Mouse (Mus musculus): ENCODE results near the gene Eepd1. TPM values are rescaled to one million over a fixed set of nuclear protein-coding genes. Genes with fewer than 3 reads are reported as not detected.

The Eepd1 gene
- polyA plus RNA-seq, 1 experiment from 2014 or later: 8.4 TPM

GRCm38 (mm10) chr9:25489221-25489960, 8.0 kb downstream of the Eepd1 start:
- DNase-seq (no peak), ATAC-seq (ENCODE audit: insufficient read depth) (no peak)
- Histone ChIP-seq H3K4me1 (ENCODE audit: insufficient read depth) (0 out of 2 replicates have a peak, but pooled peaks cover 5% of the 10 kb centered on the region), H3K27me3 (ENCODE audit: insufficient read depth, low read length) (no peaks in the 10 kb centered on the region), H3K4me3 (ENCODE audit: low read depth, low read length) (no peak overlapping the region), H3K4me2 (no peak overlapping the region), H3K27ac (ENCODE audit: low read depth) (no peak overlapping the region), H3K9me3 (ENCODE audit: low read depth, low read length) (no peaks in the 10 kb centered on the region), H3K36me3 (ENCODE audit: insufficient read depth) (no peaks in the 10 kb centered on the region), H3K9ac (no peak overlapping the region)
- WGBS: 74% methylated on average over 7 of the region's 7 CpGs
- no peak for TF ChIP-seq CTCF (IDR thresholded peaks at IDR 0.05; ENCODE audit: low read depth)

DNA sequence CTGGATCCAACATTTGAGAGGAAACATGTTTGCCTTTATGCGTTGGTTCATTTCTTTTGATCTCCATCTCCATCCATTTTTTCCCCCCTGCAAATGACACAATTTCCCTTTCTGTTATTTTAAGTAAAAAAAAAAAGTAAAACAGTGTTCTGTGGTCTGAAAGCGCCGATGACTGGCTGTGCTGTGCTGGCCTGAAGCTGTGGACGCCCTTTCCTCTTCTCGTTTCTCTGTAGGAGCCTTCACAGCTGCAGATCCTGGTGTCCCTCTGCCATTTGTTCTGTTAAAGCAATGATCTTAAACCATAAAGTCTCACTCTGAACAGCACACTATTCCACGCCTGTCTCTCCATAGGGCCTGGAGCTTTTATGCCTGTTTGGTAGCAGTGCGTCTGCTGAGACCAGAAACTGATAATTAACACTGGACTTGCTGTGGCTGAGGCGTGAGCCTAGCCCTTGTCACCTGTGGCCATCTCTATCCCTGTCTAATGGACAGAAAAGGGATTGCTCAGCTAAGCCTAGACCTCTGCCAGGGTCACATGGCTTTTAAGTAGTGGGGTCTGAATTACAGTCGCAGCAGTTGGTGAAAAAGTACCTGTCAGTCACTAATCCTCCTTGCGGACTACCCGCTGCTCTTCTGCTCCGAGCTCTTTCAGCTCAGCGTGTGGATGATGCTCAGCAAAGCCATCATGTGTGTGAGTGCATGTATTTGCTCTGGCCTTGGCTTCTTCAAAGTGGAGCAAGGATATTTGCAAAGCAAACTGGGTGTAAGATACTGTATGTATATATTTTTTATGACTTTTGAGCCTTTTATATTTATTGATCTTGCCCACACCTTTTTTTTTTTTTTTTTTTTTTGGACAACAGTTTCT, 9.2 kb downstream of the Eepd1 start:
- DNase-seq (no peak), ATAC-seq (ENCODE audit: insufficient read depth) (no peak)
- Histone ChIP-seq H3K27ac (ENCODE audit: low read depth) (no peak overlapping the region), H3K36me3 (ENCODE audit: insufficient read depth) (no peaks in the 10 kb centered on the region), H3K9me3 (ENCODE audit: low read depth, low read length) (no peaks in the 10 kb centered on the region), H3K27me3 (ENCODE audit: insufficient read depth, low read length) (no peaks in the 10 kb centered on the region), H3K4me2 (no peak overlapping the region), H3K9ac (no peak overlapping the region), H3K4me3 (ENCODE audit: low read depth, low read length) (no peak overlapping the region), H3K4me1 (ENCODE audit: insufficient read depth) (0 out of 2 replicates have a peak, but pooled peaks cover 5% of the 10 kb centered on the region)
- 57% methylated on average over 13 of the region's 13 CpGs for WGBS
- no peak for TF ChIP-seq CTCF (IDR thresholded peaks at IDR 0.05; ENCODE audit: low read depth)

GRCm38 (mm10) chr9:25493918-25494317, 12.6 kb downstream of the Eepd1 start:
- Histone ChIP-seq H3K9ac (no peak overlapping the region), H3K9me3 (ENCODE audit: low read depth, low read length) (no peaks in the 10 kb centered on the region), H3K4me2 (no peak overlapping the region), H3K4me1 (ENCODE audit: insufficient read depth) (no peaks in the 10 kb centered on the region), H3K36me3 (ENCODE audit: insufficient read depth) (no peaks in the 10 kb centered on the region), H3K4me3 (ENCODE audit: low read depth, low read length) (no peak overlapping the region), H3K27me3 (ENCODE audit: insufficient read depth, low read length) (no peaks in the 10 kb centered on the region), H3K27ac (ENCODE audit: low read depth) (no peak overlapping the region)
- 70% methylated on average over 5 of the region's 5 CpGs for WGBS
- no peak for DNase-seq
- no peak for TF ChIP-seq CTCF (IDR thresholded peaks at IDR 0.05; ENCODE audit: low read depth)
- no peak for ATAC-seq (ENCODE audit: insufficient read depth)

DNA sequence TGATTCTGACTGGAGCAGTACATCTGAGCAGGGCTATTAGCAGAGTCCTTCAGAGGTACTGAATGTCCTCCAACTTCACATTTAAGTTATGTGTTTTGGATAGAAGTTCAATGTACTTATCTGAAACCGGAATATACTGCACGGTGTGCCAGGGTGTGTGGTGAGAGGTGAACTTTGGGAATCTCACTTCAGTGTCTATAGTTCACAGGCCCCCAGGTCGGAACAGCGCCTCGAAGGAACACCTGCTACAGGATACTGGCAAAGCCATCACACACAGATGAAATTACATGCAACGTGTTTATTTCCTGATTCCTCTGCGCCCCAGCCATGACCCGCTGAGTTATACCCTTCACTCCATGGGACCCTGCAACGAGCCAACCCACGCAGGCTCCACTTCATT, 14.3 kb downstream of the Eepd1 start:
- Histone ChIP-seq H3K36me3 (ENCODE audit: insufficient read depth) (no peaks in the 10 kb centered on the region), H3K4me2 (no peak overlapping the region), H3K4me3 (ENCODE audit: low read depth, low read length) (no peak overlapping the region), H3K9ac (no peak overlapping the region), H3K27ac (ENCODE audit: low read depth) (no peak overlapping the region), H3K27me3 (ENCODE audit: insufficient read depth, low read length) (no peaks in the 10 kb centered on the region), H3K4me1 (ENCODE audit: insufficient read depth) (no peaks in the 10 kb centered on the region), H3K9me3 (ENCODE audit: low read depth, low read length) (no peaks in the 10 kb centered on the region)
- WGBS: 86% methylated on average over 10 of the region's 10 CpGs
- no peak for DNase-seq
- ATAC-seq (ENCODE audit: insufficient read depth): no peak
- TF ChIP-seq CTCF (IDR thresholded peaks at IDR 0.05; ENCODE audit: low read depth): no peak

DNA sequence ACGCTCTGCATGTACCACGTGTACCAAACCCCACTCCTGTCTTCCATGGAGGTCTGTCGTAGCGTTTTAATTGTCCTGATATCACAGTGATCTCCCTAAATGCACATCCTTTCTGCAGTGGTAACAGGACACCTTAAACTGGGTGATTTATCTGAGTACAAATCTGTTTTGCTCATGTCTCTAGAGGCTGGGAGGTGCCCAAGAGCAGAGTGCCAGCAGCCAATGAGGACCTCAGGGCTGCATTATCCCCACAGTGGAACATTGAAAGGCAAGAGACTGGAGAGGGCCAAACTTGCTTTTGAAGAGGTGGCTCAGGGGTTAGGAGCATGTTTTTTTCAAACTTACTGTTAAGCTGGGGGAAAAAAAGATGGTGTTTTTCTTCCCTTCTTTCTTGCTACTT, 14.8 kb downstream of the Eepd1 start:
- Histone ChIP-seq H3K36me3 (ENCODE audit: insufficient read depth) (no peaks in the 10 kb centered on the region), H3K27me3 (ENCODE audit: insufficient read depth, low read length) (no peaks in the 10 kb centered on the region), H3K9me3 (ENCODE audit: low read depth, low read length) (no peaks in the 10 kb centered on the region), H3K4me2 (no peak overlapping the region), H3K27ac (ENCODE audit: low read depth) (no peak overlapping the region), H3K9ac (no peak overlapping the region), H3K4me1 (ENCODE audit: insufficient read depth) (no peaks in the 10 kb centered on the region), H3K4me3 (ENCODE audit: low read depth, low read length) (no peak overlapping the region)
- DNase-seq (no peak), ATAC-seq (ENCODE audit: insufficient read depth) (no peak)
- 79% methylated on average over 4 of the region's 4 CpGs for WGBS
- no peak for TF ChIP-seq CTCF (IDR thresholded peaks at IDR 0.05; ENCODE audit: low read depth)

- no peak for DNase-seq
- Histone ChIP-seq H3K9ac (no peak overlapping the region), H3K27ac (ENCODE audit: low read depth) (no peak overlapping the region), H3K4me1 (ENCODE audit: insufficient read depth) (no peaks in the 10 kb centered on the region), H3K36me3 (ENCODE audit: insufficient read depth) (no peaks in the 10 kb centered on the region), H3K27me3 (ENCODE audit: insufficient read depth, low read length) (no peaks in the 10 kb centered on the region), H3K4me3 (ENCODE audit: low read depth, low read length) (no peak overlapping the region), H3K4me2 (no peak overlapping the region), H3K9me3 (ENCODE audit: low read depth, low read length) (no peaks in the 10 kb centered on the region)
- ATAC-seq (ENCODE audit: insufficient read depth): no peak
- no peak for TF ChIP-seq CTCF (IDR thresholded peaks at IDR 0.05; ENCODE audit: low read depth)
- WGBS: 89% methylated on average over 2 of the region's 2 CpGs
Observed at GRCm38 (mm10) chr9:25496703-25497102, 15.4 kb downstream of the Eepd1 start.

- no peaks in the 10 kb centered on the region for H3K36me3 ChIP-seq (ENCODE audit: insufficient read depth)
- H3K4me3 ChIP-seq (ENCODE audit: low read depth, low read length): no peak overlapping the region
- H3K9me3 ChIP-seq (ENCODE audit: low read depth, low read length): no peaks in the 10 kb centered on the region
- no peak for TF ChIP-seq CTCF (IDR thresholded peaks at IDR 0.05; ENCODE audit: low read depth)
- no peaks in the 10 kb centered on the region for H3K4me1 ChIP-seq (ENCODE audit: insufficient read depth)
- H3K27ac ChIP-seq (ENCODE audit: low read depth): no peak overlapping the region
- peak; percentile 49 for DNase-seq
- 16% methylated on average over 4 of the region's 4 CpGs for WGBS
- H3K27me3 ChIP-seq (ENCODE audit: insufficient read depth, low read length): no peaks in the 10 kb centered on the region
- ATAC-seq (ENCODE audit: insufficient read depth): peak; percentile 60; the same call in 1 of the 2 replicates
- no peak overlapping the region for H3K4me2 ChIP-seq
- no peak overlapping the region for H3K9ac ChIP-seq
Observed at GRCm38 (mm10) chr9:25498770-25499169, 17.4 kb downstream of the Eepd1 start.

Data from lung, embryonic 14.5 days (tissue).